ENCODE assay signal across 8 mouse cellular contexts in genomic region chr10:24596869-24597339, GRCm38 (mm10). TPM values are rescaled to one million over a fixed set of nuclear protein-coding genes. Genes with fewer than 3 reads are reported as not detected.
DNase-seq lines count a peak whose midpoint lies in the region; ATAC-seq lines count a peak whose summit lies in the region.

No protein-coding gene starts in this region.

- peak; percentile 72 for DNase-seq in gastrocnemius, adult 18-20 months (ENCODE audit: low spot score)
- DNase-seq in gastrocnemius, postnatal 14 days, result no peak
- DNase-seq in forebrain, embryonic 10.5 days (ENCODE audit: extremely low spot score, low spot score), result no peak
- peak; percentile 34 to 75 for DNase-seq in heart, postnatal 36 days
- peak; percentile 61 for DNase-seq in lung, postnatal 25 days (ENCODE audit: low spot score)
- DNase-seq in ovary, postnatal 10 days (ENCODE audit: low spot score), result no peak
- DNase-seq in cerebellum, postnatal 25 days, result no peak

- H3K4me1 ChIP-seq in forebrain, embryonic 10.5 days, result peaks cover 51% of the 10 kb centered on the region

- ATAC-seq in granulocyte monocyte progenitor cell, adult 5-6 weeks (replicated peaks; ENCODE audit: poor library complexity, severe bottlenecking), result no peak

- no peaks in the 10 kb centered on the region for H3K9me3 ChIP-seq in forebrain, embryonic 10.5 days

- intact Hi-C loops in gastrocnemius, postnatal 14 days (cut with DNase I; ENCODE audit: low total_unique reads), result no loop called here
- intact Hi-C loops in heart, postnatal 36 days (cut with DNase I), result loop anchor here (10.0 kb wide), 1 partner anchor 262 kb away; no protein-coding TSS in a partner anchor

- H3K36me3 ChIP-seq in forebrain, embryonic 10.5 days (replicated peaks), result peaks cover 24% of the 10 kb centered on the region

- peak overlapping the region; percentile 96 for H3K27ac ChIP-seq in forebrain, embryonic 10.5 days

- 70% methylated on average over 7 of the region's 7 CpGs for WGBS in forebrain, embryonic 10.5 days

- peak overlapping the region; percentile 82 for H3K4me3 ChIP-seq in forebrain, embryonic 10.5 days

- H3K27me3 ChIP-seq in forebrain, embryonic 10.5 days (ENCODE audit: poor library complexity, severe bottlenecking), result no peaks in the 10 kb centered on the region

RNA-seq across cellular contexts. Expression of gene Ccn2, which starts 1.7 kb away (rescaled TPM):
- 10 to 100 TPM; 16.5 to 53.2 TPM for total RNA-seq in gastrocnemius, adult 18-20 months (2021)
- total RNA-seq in gastrocnemius, postnatal 14 days (2021), result 10 to 100 TPM; 20.2 to 57.0 TPM
- polyA plus RNA-seq in forebrain, embryonic 10.5 days (2016; fragmentation: Nextera tagmentation; extraction: Ambion mirVana), result 11.2 and 11.7 TPM in 2 replicates
- total RNA-seq in heart, postnatal 36 days (2021), result 100 to 1,000 TPM in 1 of 2 experiments, 10 to 100 TPM in 1; 82.5 to 111 TPM
- not detected in 2 replicates for total RNA-seq in granulocyte monocyte progenitor cell, adult 5-6 weeks (2014; fragmentation: Nextera tagmentation)
- not detected in 2 replicates for total RNA-seq in granulocyte monocyte progenitor cell, adult 5-6 weeks (2017)

Comparison
In these comparisons a context has a peak if more than half of its experiments do, and no peak if none do; other contexts are left out.
1. DNase-seq: peak in gastrocnemius, adult 18-20 months (single experiment), heart, postnatal 36 days (2 of 2) and lung, postnatal 25 days (single experiment); none in gastrocnemius, postnatal 14 days (single experiment), forebrain, embryonic 10.5 days (single experiment), ovary, postnatal 10 days (single experiment) and cerebellum, postnatal 25 days (0 of 2).
2. RNA of gene Ccn2, which starts 1.7 kb away (total RNA-seq): 82.5 to 111 TPM in heart, postnatal 36 days, 20.2 to 57.0 TPM in gastrocnemius, postnatal 14 days and 16.5 to 53.2 TPM in gastrocnemius, adult 18-20 months; not detected in granulocyte monocyte progenitor cell, adult 5-6 weeks; every median in the first group is over 10 times any median in the second.